Mouse (Mus musculus) MEL (cell line): Measurements from ENCODE around the gene Frrs1. TPM values are rescaled to one million over a fixed set of nuclear protein-coding genes. Genes with fewer than 3 reads are reported as not detected.

Experiments used
- DNase-seq: peaks from one replicate; pipeline ENCODE4 v3.0.0; 2011; ENCODE audit warnings: low read depth, low spot score
- H3K27ac ChIP-seq: 2 replicates; pipeline ENCODE4 v1.5.1; 2012; ENCODE audit warnings: low read depth, mild to moderate bottlenecking, control low read depth, low read length, moderate library complexity; ENCODE audit not compliant: control insufficient read depth
- H3K27me3 ChIP-seq, 2 experiments: fragments of 150-350 bp in 1 of 2; sonication (generic) in 1 of 2; 2 replicates each; pipeline ENCODE4 v1.6.1; 2012; ENCODE audit warnings: low read length in 2 of 2, mild to moderate bottlenecking in 2 of 2, improper control_type of control experiment in 1 of 2, moderate library complexity in 1 of 2; ENCODE audit not compliant: insufficient read depth in 2 of 2, control insufficient read depth in 1 of 2
- H3K36me3 ChIP-seq, 2 experiments: 2 replicates each; pipeline ENCODE4 v1.6.1; 2012 to 2014; ENCODE audit warnings: low read length in 2 of 2, improper control_type of control experiment in 1 of 2, inconsistent platforms in 1 of 2, mild to moderate bottlenecking in 1 of 2; ENCODE audit not compliant: insufficient read depth in 2 of 2, control insufficient read depth in 1 of 2
- H3K4me1 ChIP-seq, 2 experiments: fragments of 150-350 bp in 1 of 2; sonication (generic) in 1 of 2; 2 replicates each; pipeline ENCODE4 v1.6.1; 2012; ENCODE audit warnings: low read length in 2 of 2, improper control_type of control experiment in 1 of 2, mild to moderate bottlenecking in 1 of 2; ENCODE audit not compliant: insufficient read depth in 2 of 2, control insufficient read depth in 1 of 2
- H3K4me3 ChIP-seq, 2 experiments: fragments of 150-350 bp in 1 of 2; sonication (generic) in 1 of 2; 2 replicates each; pipeline ENCODE4 v1.5.1; 2012; ENCODE audit warnings: low read depth in 2 of 2, low read length in 2 of 2, mild to moderate bottlenecking in 2 of 2, moderate library complexity in 2 of 2, control low read depth in 1 of 2, improper control_type of control experiment in 1 of 2; ENCODE audit not compliant: control insufficient read depth in 1 of 2, insufficient read depth in 1 of 2
- H3K79me2 ChIP-seq: 2 replicates; pipeline ENCODE4 v1.6.1; 2012; ENCODE audit warnings: mild to moderate bottlenecking, low read length, moderate library complexity; ENCODE audit not compliant: control insufficient read depth, poor library complexity, insufficient read depth
- H3K9ac ChIP-seq: 2 replicates; pipeline ENCODE4 v1.6.1; 2012; ENCODE audit warnings: low read depth, mild to moderate bottlenecking, control low read depth, low read length, moderate library complexity; ENCODE audit not compliant: control insufficient read depth, poor library complexity, severe bottlenecking
- H3K9me3 ChIP-seq: fragments of 150-350 bp; sonication (generic); replicated peaks from 2 replicates; pipeline ENCODE4 v1.6.1; 2012; ENCODE audit warnings: mild to moderate bottlenecking, low read length, improper control_type of control experiment, moderate library complexity; ENCODE audit not compliant: insufficient read depth
- BHLHE40 ChIP-seq: IDR thresholded peaks from 2 replicates; pipeline ENCODE4 v1.6.1; 2012; ENCODE audit warnings: low read depth, mild to moderate bottlenecking, inconsistent platforms, low read length, improper control_type of control experiment, borderline replicate concordance
- CHD1 ChIP-seq: IDR thresholded peaks from 2 replicates; pipeline ENCODE4 v1.6.1; 2012; ENCODE audit warnings: low read depth, mild to moderate bottlenecking, inconsistent platforms, low read length, improper control_type of control experiment
- CHD2 ChIP-seq: IDR thresholded peaks from 2 replicates; pipeline ENCODE4 v1.6.1; 2011; ENCODE audit warnings: low read length, improper control_type of control experiment
- CTCF ChIP-seq, 3 experiments: IDR thresholded peaks in 2 of 3; conservative IDR thresholded peaks in 1 of 3; 2 replicates each; pipeline ENCODE4 v1.5.1; 2011 to 2012; ENCODE audit warnings: low read length in 3 of 3, low read depth in 2 of 3, mild to moderate bottlenecking in 2 of 3, improper control_type of control experiment in 1 of 3, inconsistent platforms in 1 of 3, mixed read lengths in 1 of 3, moderate library complexity in 1 of 3; ENCODE audit not compliant: control insufficient read depth in 1 of 3, insufficient read depth in 1 of 3, poor library complexity in 1 of 3, severe bottlenecking in 1 of 3
- HCFC1 ChIP-seq: IDR thresholded peaks from 2 replicates; pipeline ENCODE4 v1.6.1; 2012; ENCODE audit warnings: low read depth, mild to moderate bottlenecking, inconsistent platforms, low read length, improper control_type of control experiment, moderate library complexity
- JUND ChIP-seq: IDR thresholded peaks from 2 replicates; pipeline ENCODE4 v1.6.1; 2011; ENCODE audit warnings: low read depth, mild to moderate bottlenecking, improper control_type of control experiment, low read length
- MAFK ChIP-seq: IDR thresholded peaks from 2 replicates; pipeline ENCODE4 v1.6.1; 2011; ENCODE audit warnings: low read depth, mild to moderate bottlenecking, low read length, improper control_type of control experiment, borderline replicate concordance
- MEF2A ChIP-seq: IDR thresholded peaks from 2 replicates; pipeline ENCODE4 v1.6.1; 2014; ENCODE audit warnings: low read depth, mild to moderate bottlenecking, inconsistent platforms, low read length, improper control_type of control experiment; ENCODE audit not compliant: poor library complexity, insufficient replicate concordance, severe bottlenecking; ENCODE audit errors: extremely low read depth
- MYC ChIP-seq: IDR thresholded peaks from 2 replicates; pipeline ENCODE4 v1.6.1; 2011; ENCODE audit warnings: low read depth, mild to moderate bottlenecking, low read length, improper control_type of control experiment, moderate library complexity
- POLR2A ChIP-seq, 2 experiments: IDR thresholded peaks; 2 replicates each; pipeline ENCODE4 v1.6.1; 2011 to 2012; ENCODE audit warnings: low read length in 2 of 2, mild to moderate bottlenecking in 2 of 2, control low read depth in 1 of 2, improper control_type of control experiment in 1 of 2, low read depth in 1 of 2, moderate library complexity in 1 of 2; ENCODE audit not compliant: control insufficient read depth in 1 of 2, insufficient read depth in 1 of 2, poor library complexity in 1 of 2
- POLR2AphosphoS5 ChIP-seq: IDR thresholded peaks from 2 replicates; pipeline ENCODE4 v1.6.1; 2012; ENCODE audit warnings: low read depth, borderline replicate concordance, mild to moderate bottlenecking, inconsistent platforms, low read length, moderate library complexity, mixed read lengths
- RCOR1 ChIP-seq: IDR thresholded peaks from 2 replicates; pipeline ENCODE4 v1.6.1; 2012; ENCODE audit warnings: low read depth, mild to moderate bottlenecking, inconsistent platforms, low read length, improper control_type of control experiment
- SIN3A ChIP-seq: IDR thresholded peaks from 2 replicates; pipeline ENCODE4 v1.6.1; 2012; ENCODE audit warnings: low read length, improper control_type of control experiment, inconsistent platforms
- SMC3 ChIP-seq: IDR thresholded peaks from 2 replicates; pipeline ENCODE4 v1.6.1; 2011; ENCODE audit warnings: low read depth, low read length, improper control_type of control experiment
- TCF12 ChIP-seq: IDR thresholded peaks from 2 replicates; pipeline ENCODE4 v1.6.1; 2014; ENCODE audit warnings: low read depth, mild to moderate bottlenecking, inconsistent platforms, low read length, improper control_type of control experiment, moderate library complexity
- UBTF ChIP-seq: IDR thresholded peaks from 2 replicates; pipeline ENCODE4 v1.6.1; 2012; ENCODE audit warnings: low read depth, mild to moderate bottlenecking, inconsistent platforms, low read length, improper control_type of control experiment, moderate library complexity, borderline replicate concordance; ENCODE audit not compliant: insufficient read depth
- USF2 ChIP-seq, 2 experiments: IDR thresholded peaks; 2 replicates each; pipeline ENCODE4 v1.6.1; 2011 to 2012; ENCODE audit warnings: improper control_type of control experiment in 2 of 2, low read length in 2 of 2, borderline replicate concordance in 1 of 2, inconsistent platforms in 1 of 2, low read depth in 1 of 2, mild to moderate bottlenecking in 1 of 2; ENCODE audit not compliant: insufficient read depth in 1 of 2
- ZKSCAN1 ChIP-seq: IDR thresholded peaks from 2 replicates; pipeline ENCODE4 v1.6.1; 2012; ENCODE audit warnings: low read depth, mild to moderate bottlenecking, inconsistent platforms, low read length, improper control_type of control experiment, moderate library complexity
- ZMIZ1 ChIP-seq: IDR thresholded peaks from 2 replicates; pipeline ENCODE4 v1.6.1; 2012; ENCODE audit warnings: low read depth, mild to moderate bottlenecking, inconsistent platforms, low read length, improper control_type of control experiment, moderate library complexity
- ZNF384 ChIP-seq: IDR thresholded peaks from 2 replicates; pipeline ENCODE4 v1.6.1; 2012; ENCODE audit warnings: low read depth, mild to moderate bottlenecking, inconsistent platforms, low read length, improper control_type of control experiment
- polyA plus RNA-seq, 2 experiments: library from polyadenylated mRNA; stranded (reverse) in 1 of 2; unstranded in 1 of 2; fragments of >175 nt in 1 of 2; fragments of >200 nt in 1 of 2; gene quantifications; 2 replicates each; pipeline versions ENCODE4 v1.2.1 to v1.2.4; 2012; ENCODE audit warnings: low replicate concordance in 2 of 2, low read depth in 1 of 2; ENCODE audit not compliant: insufficient read length in 2 of 2, insufficient read depth in 1 of 2, missing spikeins in 1 of 2
- total RNA-seq: library from RNA; depleted of rRNA; stranded (reverse); fragments of 300-350 nt; gene quantifications from 2 replicates; pipeline ENCODE4 v1.2.3, GENCODE M21; 2012

The Frrs1 gene
- total and polyA plus RNA-seq, 3 experiments = 78.5 to 625 (median 84.6) TPM

- no peaks in the 10 kb centered on the region for H3K36me3 ChIP-seq
- H3K27ac ChIP-seq = no peak overlapping the region
- no peak for DNase-seq
- no peaks in the 10 kb centered on the region for H3K4me1 ChIP-seq
- TF ChIP-seq HCFC1 (no peak), MYC (no peak), BHLHE40 (no peak), UBTF (no peak), POLR2A (IDR thresholded peaks at IDR 0.05; ENCODE audit: control insufficient read depth in 1 of 2, insufficient read depth in 1 of 2, low read depth in 1 of 2, low read length in 2 of 2, poor library complexity in 1 of 2) (no peak)
- no peak overlapping the region for H3K4me3 ChIP-seq
- H3K79me2 ChIP-seq = no peaks in the 10 kb centered on the region
- no peaks in the 10 kb centered on the region for H3K9me3 ChIP-seq
- H3K27me3 ChIP-seq = peaks cover 0 to 4% of the 10 kb centered on the region in 2 experiments; a peak in 3 of 4 replicates
- H3K9ac ChIP-seq = no peak overlapping the region
These were observed 91.4 kb downstream of the Frrs1 start for GRCm38 (mm10) chr3:116950665-116951115.

DNA sequence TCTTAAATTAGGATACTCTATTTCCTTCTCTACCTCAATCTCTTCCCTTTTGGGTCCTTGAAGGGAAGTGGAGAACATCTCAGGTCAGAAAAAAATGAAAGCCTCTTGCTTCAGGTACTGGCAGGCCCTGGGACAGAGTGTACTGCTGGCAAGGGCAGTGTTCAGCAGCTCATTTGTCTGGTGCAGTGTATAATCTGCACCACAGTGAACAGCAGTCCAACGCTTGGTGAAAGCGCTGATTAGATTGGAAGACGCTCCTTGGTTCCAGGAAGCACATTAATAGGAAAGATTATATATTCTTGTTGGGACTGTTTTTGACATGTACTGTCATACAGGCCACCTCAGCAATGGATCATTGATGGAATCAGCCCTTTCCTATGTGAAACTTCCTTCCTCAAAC, 92.2 kb downstream of the Frrs1 start:
- Histone ChIP-seq H3K27ac (no peak overlapping the region), H3K36me3 (no peaks in the 10 kb centered on the region), H3K4me1 (no peaks in the 10 kb centered on the region), H3K4me3 (no peak overlapping the region), H3K27me3 (peaks cover 0 to 4% of the 10 kb centered on the region in 2 experiments; a peak in 3 of 4 replicates), H3K79me2 (no peaks in the 10 kb centered on the region), H3K9ac (no peak overlapping the region), H3K9me3 (no peaks in the 10 kb centered on the region)
- DNase-seq = no peak
- TF ChIP-seq POLR2AphosphoS5 = no peak
- no peak for TF ChIP-seq USF2 (IDR thresholded peaks at IDR 0.05; ENCODE audit: borderline replicate concordance in 1 of 2, insufficient read depth in 1 of 2, low read depth in 1 of 2, low read length in 2 of 2)
- no peak for TF ChIP-seq UBTF
- no peak for TF ChIP-seq SMC3
- no peak for TF ChIP-seq TCF12
- no peak for TF ChIP-seq ZKSCAN1
- TF ChIP-seq CHD2 = no peak
- TF ChIP-seq RCOR1 = no peak
- TF ChIP-seq SIN3A = no peak
- TF ChIP-seq ZMIZ1 = no peak
- no peak for TF ChIP-seq CTCF (IDR thresholded peaks at IDR 0.05 in 2 of 3, conservative IDR thresholded peaks at IDR 0.05 in 1 of 3; ENCODE audit: control insufficient read depth in 1 of 3, insufficient read depth in 1 of 3, low read depth in 2 of 3, low read length in 3 of 3, poor library complexity in 1 of 3, severe bottlenecking in 1 of 3)
- TF ChIP-seq JUND = no peak
- TF ChIP-seq CHD1 = no peak
- TF ChIP-seq MYC = no peak
- no peak for TF ChIP-seq MEF2A
- TF ChIP-seq ZNF384 = no peak
- no peak for TF ChIP-seq MAFK
